Mouse (Mus musculus): ENCODE data around the gene Gm16181.

The Gm16181 gene

DNA sequence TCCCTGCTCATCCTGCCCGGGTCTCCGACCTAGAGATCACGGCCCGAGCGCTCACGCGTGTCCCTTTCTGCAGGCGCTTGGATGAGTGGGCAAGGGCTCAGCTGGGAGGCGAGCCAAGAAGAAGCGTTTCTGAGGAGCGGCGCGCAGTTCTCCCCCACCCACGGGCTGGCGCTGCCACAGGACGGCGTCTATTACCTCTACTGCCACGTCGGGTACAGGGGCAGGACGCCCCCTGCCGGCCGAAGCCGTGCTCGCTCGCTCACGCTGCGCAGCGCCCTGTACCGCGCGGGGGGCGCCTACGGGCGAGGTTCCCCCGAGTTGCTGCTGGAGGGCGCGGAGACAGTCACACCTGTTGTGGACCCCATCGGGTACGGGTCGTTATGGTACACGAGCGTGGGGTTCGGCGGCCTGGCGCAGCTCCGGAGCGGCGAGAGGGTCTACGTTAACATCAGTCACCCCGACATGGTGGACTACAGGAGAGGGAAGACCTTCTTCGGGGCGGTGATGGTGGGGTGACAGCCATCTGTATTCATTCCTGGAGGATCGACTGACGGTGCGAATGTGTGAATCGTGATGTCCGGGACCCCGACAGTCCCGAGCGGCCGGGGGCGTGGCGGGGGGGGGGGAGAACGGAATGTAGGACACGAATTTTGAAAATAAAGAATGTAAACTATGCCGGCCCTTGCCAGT lies 24.9 kb upstream of the Gm16181 start:
- DNase-seq (ENCODE audit: low read depth) = no peak

DNA sequence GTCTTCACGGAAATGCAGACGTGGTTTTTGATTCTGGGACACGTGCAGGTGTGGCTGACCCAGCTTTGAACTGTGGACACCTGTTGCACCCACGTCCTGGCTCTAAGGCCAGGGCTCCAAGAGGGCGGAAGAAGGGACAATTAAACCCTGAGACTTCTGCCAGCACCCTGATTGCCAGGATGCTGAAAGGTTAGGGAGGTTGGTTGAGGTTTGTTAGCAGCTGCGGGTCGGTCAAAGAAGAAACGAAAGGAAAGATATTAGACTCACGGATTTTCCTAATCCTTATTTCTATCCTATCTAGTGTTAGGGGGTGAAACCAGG lies 24.4 kb upstream of the Gm16181 start:
- DNase-seq (ENCODE audit: low read depth) = no peak

GRCm38 (mm10) chr17:35197126-35197525 lies 23.5 kb upstream of the Gm16181 start:
- no peak for DNase-seq (ENCODE audit: low read depth)

- DNase-seq (ENCODE audit: low read depth) = no peak
These were observed 22.6 kb upstream of the Gm16181 start for GRCm38 (mm10) chr17:35198029-35198428.

DNA sequence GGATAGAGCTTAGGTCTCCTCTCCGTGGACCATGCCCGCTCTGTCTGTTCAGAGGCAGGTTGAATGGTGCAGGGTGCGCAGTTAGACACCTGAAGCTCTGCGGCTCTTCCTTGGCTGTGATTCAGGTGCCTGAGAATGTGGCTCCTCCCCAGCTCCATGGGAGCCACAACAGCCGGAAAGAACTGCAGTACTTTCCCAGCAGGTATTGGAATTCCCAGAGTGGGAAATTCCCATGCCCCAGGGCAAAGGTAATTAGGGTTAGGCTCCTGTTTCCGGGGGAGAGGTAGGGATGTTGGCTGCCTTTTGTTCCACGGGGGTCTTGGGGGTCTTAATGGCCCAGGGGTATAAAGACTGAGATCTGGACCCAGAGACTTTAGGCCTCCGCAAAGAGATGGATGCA lies 21.7 kb upstream of the Gm16181 start:
- no peak for DNase-seq (ENCODE audit: low read depth)

DNA sequence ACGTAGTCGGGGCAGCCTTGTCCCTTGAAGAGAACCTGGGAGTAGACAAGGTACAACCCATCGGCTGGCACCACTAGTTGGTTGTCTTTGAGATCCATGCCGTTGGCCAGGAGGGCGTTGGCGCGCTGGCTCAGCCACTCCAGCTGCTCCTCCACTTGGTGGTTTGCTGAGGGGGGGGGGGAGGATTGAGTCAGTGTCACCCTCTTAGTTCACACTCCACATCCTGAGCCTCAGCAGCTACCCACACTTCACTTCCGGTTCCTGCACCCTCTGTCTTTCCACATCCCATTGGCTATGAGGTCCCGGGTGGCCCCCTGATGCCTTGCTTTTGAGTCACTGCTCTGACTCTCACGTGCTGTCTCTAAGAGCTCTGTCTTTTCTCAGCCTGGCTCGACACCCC lies 20.2 kb upstream of the Gm16181 start:
- no peak for DNase-seq (ENCODE audit: low read depth)

DNA sequence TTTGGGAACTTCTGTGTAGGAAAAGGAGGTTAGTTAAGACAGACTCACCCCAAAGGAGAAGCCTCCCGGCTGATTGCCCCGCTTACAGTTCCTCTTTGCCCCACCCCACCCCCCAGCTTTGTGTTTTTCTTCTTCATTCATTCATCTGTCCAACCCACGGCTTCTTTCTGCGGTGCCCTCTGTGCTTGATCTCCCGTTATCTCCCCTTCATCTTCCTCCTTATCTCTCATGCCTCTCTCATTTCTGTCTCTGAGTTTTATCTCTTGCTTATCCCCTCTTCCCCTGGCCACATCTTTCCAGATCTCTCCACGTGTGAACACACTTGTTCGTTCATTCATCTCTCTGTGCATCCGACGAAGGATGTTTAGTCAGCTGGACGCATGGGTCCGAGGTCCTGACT lies 19.5 kb upstream of the Gm16181 start:
- no peak for DNase-seq (ENCODE audit: low read depth)

- no peak for DNase-seq (ENCODE audit: low read depth)
These were observed 18.8 kb upstream of the Gm16181 start, which contains the start of gene Tnf for GRCm38 (mm10) chr17:35201787-35202186. Gene Tnf, minus strand, starts transcription at chr17:35202007.

GRCm38 (mm10) chr17:35202442-35202841 lies 18.2 kb upstream of the Gm16181 start:
- DNase-seq (ENCODE audit: low read depth) = no peak

GRCm38 (mm10) chr17:35204494-35205379 lies 15.9 kb upstream of the Gm16181 start, which contains the start of gene Lta:
Gene Lta, minus strand, starts transcription at chr17:35205351.
- no peak for DNase-seq (ENCODE audit: low read depth)

- no peak for DNase-seq (ENCODE audit: low read depth)
These were observed 15.3 kb upstream of the Gm16181 start for GRCm38 (mm10) chr17:35205380-35205769.

DNA sequence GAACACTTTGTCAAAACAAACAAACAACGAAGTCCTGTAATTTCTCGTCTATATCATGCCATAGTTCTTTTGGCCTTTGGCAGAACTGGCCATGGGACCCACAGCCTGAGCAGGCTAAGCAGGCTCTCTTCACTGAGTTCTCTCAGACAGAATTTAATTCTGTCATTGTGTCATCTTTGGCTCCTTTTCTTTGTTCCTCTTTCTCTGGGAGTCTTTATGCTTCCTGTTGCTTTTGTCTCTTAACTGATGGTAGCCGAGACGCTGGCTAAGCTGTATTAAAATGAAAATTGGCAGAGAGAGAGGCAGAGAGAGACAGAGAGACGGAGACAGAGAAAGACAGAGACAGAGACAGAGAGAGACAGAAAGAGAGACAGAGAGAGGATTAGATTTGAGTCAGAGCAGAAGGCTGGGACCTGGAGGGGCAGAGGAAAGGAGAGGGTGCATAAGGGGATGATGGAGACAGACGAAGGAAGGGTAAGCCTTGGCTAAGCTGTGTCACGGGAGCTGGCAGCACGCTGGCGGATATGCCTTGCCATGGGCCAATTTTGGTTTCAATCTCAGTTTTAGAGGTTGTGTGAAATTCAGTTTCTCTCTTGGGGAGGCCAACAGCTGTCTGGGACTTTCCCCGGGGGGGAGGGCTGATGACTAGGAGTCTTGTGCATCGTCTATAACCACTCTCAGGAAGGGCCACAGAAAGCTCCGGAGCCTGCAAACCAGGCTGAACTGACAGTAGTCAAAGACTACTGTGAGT lies 10.7 kb upstream of the Gm16181 start:
- no peak for DNase-seq (ENCODE audit: low read depth)

- no peak for DNase-seq (ENCODE audit: low read depth)
These were observed 10.0 kb upstream of the Gm16181 start for GRCm38 (mm10) chr17:35210593-35210992.

GRCm38 (mm10) chr17:35213071-35213470 lies 7.6 kb upstream of the Gm16181 start:
- no peak for DNase-seq (ENCODE audit: low read depth)

DNA sequence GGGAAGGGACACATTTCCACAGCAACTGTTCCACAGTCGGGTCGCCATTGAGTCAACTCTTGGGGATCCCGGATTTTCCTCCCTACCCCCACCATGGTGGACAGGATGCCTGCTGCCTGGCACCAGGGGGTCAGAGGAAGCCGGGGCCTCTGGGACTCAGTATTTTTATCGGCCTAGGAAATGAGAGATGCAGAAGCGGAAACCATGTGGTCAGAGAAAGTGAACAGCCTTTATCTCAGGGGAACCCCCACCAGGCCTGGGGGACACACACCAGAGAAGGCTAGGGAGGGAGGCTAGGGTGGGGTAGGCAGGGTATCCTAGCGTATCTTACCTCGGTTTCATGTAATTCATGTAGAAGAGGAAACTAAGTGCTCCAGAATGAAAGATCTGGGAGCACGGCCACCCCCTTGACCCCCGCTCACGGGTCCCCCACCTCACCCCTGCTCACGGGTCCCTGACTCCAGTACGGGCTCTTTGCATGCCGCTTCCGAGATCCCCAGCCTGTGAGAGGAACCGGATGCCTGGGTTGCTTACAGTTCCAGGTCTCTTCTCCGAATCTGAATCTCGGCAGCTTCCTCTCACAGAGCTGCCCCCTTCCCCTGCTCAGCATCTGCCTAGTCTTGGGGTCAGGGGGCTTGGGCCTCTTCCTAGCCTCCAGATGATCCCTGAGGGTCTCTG lies 2.0 kb upstream of the Gm16181 start:
- no peak for DNase-seq (ENCODE audit: low read depth)

GRCm38 (mm10) chr17:35219601-35220041 lies 1.0 kb upstream of the Gm16181 start:
- no peak for DNase-seq (ENCODE audit: low read depth)

GRCm38 (mm10) chr17:35222299-35222698 lies 1.7 kb downstream of the Gm16181 start:
- DNase-seq (ENCODE audit: low read depth) = no peak

- DNase-seq (ENCODE audit: low read depth) = no peak
These were observed 4.0 kb downstream of the Gm16181 start for GRCm38 (mm10) chr17:35224641-35225040.

GRCm38 (mm10) chr17:35225456-35225855 lies 4.8 kb downstream of the Gm16181 start:
- DNase-seq (ENCODE audit: low read depth) = peak; percentile 40

GRCm38 (mm10) chr17:35226561-35227046 lies 6.0 kb downstream of the Gm16181 start:
- no peak for DNase-seq (ENCODE audit: low read depth)

- DNase-seq (ENCODE audit: low read depth) = no peak
These were observed 10.4 kb downstream of the Gm16181 start for GRCm38 (mm10) chr17:35231022-35231421.

GRCm38 (mm10) chr17:35232043-35232442 lies 11.4 kb downstream of the Gm16181 start:
- no peak for DNase-seq (ENCODE audit: low read depth)
